Mouse (Mus musculus): ENCODE data around the gene Rassf4.
A peak's percentile ranks its signal among the peaks of the same experiment; 100 is the strongest.

The Rassf4 gene

GRCm38 (mm10) chr6:116671768-116672167 lies 2.0 kb downstream of the Rassf4 start:
- DNase-seq (ENCODE audit: low spot score): no peak

GRCm38 (mm10) chr6:116671031-116671430 lies 2.7 kb downstream of the Rassf4 start:
- peak; percentile 61 for DNase-seq (ENCODE audit: low spot score)

- DNase-seq (ENCODE audit: low spot score): peak; percentile 25
Observed at GRCm38 (mm10) chr6:116670144-116670543, 3.6 kb downstream of the Rassf4 start.

GRCm38 (mm10) chr6:116668682-116669470 lies 4.9 kb downstream of the Rassf4 start:
- peak; percentile 30 for DNase-seq (ENCODE audit: low spot score)

GRCm38 (mm10) chr6:116667382-116667781 lies 6.4 kb downstream of the Rassf4 start:
- DNase-seq (ENCODE audit: low spot score): no peak

GRCm38 (mm10) chr6:116666892-116667291 lies 6.9 kb downstream of the Rassf4 start:
- no peak for DNase-seq (ENCODE audit: low spot score)

- no peak for DNase-seq (ENCODE audit: low spot score)
Observed at GRCm38 (mm10) chr6:116666085-116666750, 7.5 kb downstream of the Rassf4 start.

GRCm38 (mm10) chr6:116664830-116665229 lies 8.9 kb downstream of the Rassf4 start:
- DNase-seq (ENCODE audit: low spot score): no peak

GRCm38 (mm10) chr6:116664031-116664430 lies 9.7 kb downstream of the Rassf4 start:
- DNase-seq (ENCODE audit: low spot score): no peak

- no peak for DNase-seq (ENCODE audit: low spot score)
Observed at GRCm38 (mm10) chr6:116663364-116663763, 10.4 kb downstream of the Rassf4 start.

GRCm38 (mm10) chr6:116653684-116654454 lies 19.9 kb downstream of the Rassf4 start:
- peak; percentile 86 for DNase-seq (ENCODE audit: low spot score)

- no peak for DNase-seq (ENCODE audit: low spot score)
Observed at GRCm38 (mm10) chr6:116653191-116653590, 20.6 kb downstream of the Rassf4 start.

- DNase-seq (ENCODE audit: low spot score): no peak
Observed at GRCm38 (mm10) chr6:116651437-116652118, 22.2 kb downstream of the Rassf4 start.

GRCm38 (mm10) chr6:116650406-116650805 lies 23.3 kb downstream of the Rassf4 start, which contains the start of gene Depp1:
Depp1 (plus strand) TSS chr6:116650609.
- peak; percentile 58 for DNase-seq (ENCODE audit: low spot score)

- no peak for DNase-seq (ENCODE audit: low spot score)
Observed at GRCm38 (mm10) chr6:116649811-116650210, 23.9 kb downstream of the Rassf4 start.

- DNase-seq (ENCODE audit: low spot score): no peak
Observed at GRCm38 (mm10) chr6:116647763-116648162, 26.0 kb downstream of the Rassf4 start.

- DNase-seq (ENCODE audit: low spot score): no peak
Observed at GRCm38 (mm10) chr6:116644335-116644734, 29.4 kb downstream of the Rassf4 start.

- DNase-seq (ENCODE audit: low spot score): no peak
Observed at GRCm38 (mm10) chr6:116643881-116644280, 29.9 kb downstream of the Rassf4 start.

- DNase-seq (ENCODE audit: low spot score): no peak
Observed at GRCm38 (mm10) chr6:116642942-116643341, 30.8 kb downstream of the Rassf4 start.

- DNase-seq (ENCODE audit: low spot score): no peak
Observed at GRCm38 (mm10) chr6:116639663-116640062, 34.1 kb downstream of the Rassf4 start.

- DNase-seq (ENCODE audit: low spot score): no peak
Observed at GRCm38 (mm10) chr6:116638871-116639270, 34.9 kb downstream of the Rassf4 start.

- no peak for DNase-seq (ENCODE audit: low spot score)
Observed at GRCm38 (mm10) chr6:116637496-116637895, 36.3 kb downstream of the Rassf4 start.
